Mouse (Mus musculus) layer of hippocampus, postnatal 36 days (tissue): ENCODE data around the gene Fam19a2. TPM values are rescaled to one million over a fixed set of nuclear protein-coding genes. Genes with fewer than 3 reads are reported as not detected.

Experiments used
- DNase-seq, 2 experiments: peaks; one replicate each; pipeline ENCODE4 v3.0.0; 2022
- total RNA-seq, 2 experiments: library from RNA; stranded (reverse); gene quantifications; 2 replicates each; pipeline ENCODE4 v1.2.3; 2021

The Fam19a2 gene
- total RNA-seq = 10 to 100 TPM; 48.4 to 49.7 TPM

GRCm38 (mm10) chr10:123263876-123264309 is at the start of gene Fam19a2:
TSS of gene Fam19a2 (plus strand) at chr10:123263996.
- DNase-seq = peak; percentile 58 to 61

- DNase-seq = no peak
These were observed 41.0 kb upstream of the Fam19a2 start for GRCm38 (mm10) chr10:123222785-123223184.

- no peak for DNase-seq
These were observed 34.4 kb upstream of the Fam19a2 start for GRCm38 (mm10) chr10:123229420-123229819.

- DNase-seq = no peak
These were observed 15.7 kb upstream of the Fam19a2 start for GRCm38 (mm10) chr10:123248063-123248462.

- DNase-seq = no peak
These were observed 11.9 kb upstream of the Fam19a2 start for GRCm38 (mm10) chr10:123251904-123252303.

- no peak for DNase-seq
These were observed 9.5 kb upstream of the Fam19a2 start for GRCm38 (mm10) chr10:123254299-123254698.

GRCm38 (mm10) chr10:123255674-123256348 is 8.0 kb upstream of the Fam19a2 start:
- DNase-seq = no peak

- DNase-seq = peak; percentile 53 to 63
These were observed 830 bp downstream of the Fam19a2 start for GRCm38 (mm10) chr10:123264461-123265191.

- peak; percentile 21 to 25 for DNase-seq
These were observed 1.5 kb downstream of the Fam19a2 start for GRCm38 (mm10) chr10:123265241-123265790.

GRCm38 (mm10) chr10:123268568-123268967 is 4.8 kb downstream of the Fam19a2 start:
- peak; percentile 26 to 41 for DNase-seq

GRCm38 (mm10) chr10:123274554-123274953 is 10.8 kb downstream of the Fam19a2 start:
- no peak for DNase-seq

- DNase-seq = no peak
These were observed 43.5 kb downstream of the Fam19a2 start for GRCm38 (mm10) chr10:123307300-123307699.

GRCm38 (mm10) chr10:123326271-123326670 is 62.5 kb downstream of the Fam19a2 start:
- DNase-seq = no peak

- no peak for DNase-seq
These were observed 77.5 kb downstream of the Fam19a2 start for GRCm38 (mm10) chr10:123341280-123341679.

- peak; percentile 40 to 46 for DNase-seq
These were observed 78.9 kb downstream of the Fam19a2 start for GRCm38 (mm10) chr10:123342591-123343236.

GRCm38 (mm10) chr10:123346301-123346700 is 82.5 kb downstream of the Fam19a2 start:
- no peak for DNase-seq

- no peak for DNase-seq
These were observed 89.9 kb downstream of the Fam19a2 start for GRCm38 (mm10) chr10:123353667-123354066.

GRCm38 (mm10) chr10:123357010-123357409 is 93.2 kb downstream of the Fam19a2 start:
- DNase-seq = no peak

GRCm38 (mm10) chr10:123360492-123360891 is 96.7 kb downstream of the Fam19a2 start:
- DNase-seq = no peak

GRCm38 (mm10) chr10:123364628-123365027 is 100.8 kb downstream of the Fam19a2 start:
- DNase-seq = no peak

GRCm38 (mm10) chr10:123367152-123367864 is 103.5 kb downstream of the Fam19a2 start:
- DNase-seq = peak in 1 of 2 experiments; percentile 26

GRCm38 (mm10) chr10:123383277-123383676 is 119.5 kb downstream of the Fam19a2 start:
- DNase-seq = no peak
